Mouse (Mus musculus) G1E (cell line): Measurements from ENCODE around the gene Ttc30a2.

Experiments used
- CTCF ChIP-seq: IDR thresholded peaks from 2 replicates; pipeline ENCODE4 v1.5.1; 2012; ENCODE audit warnings: low read depth, low read length, inconsistent platforms, mixed read lengths
- GATA2 ChIP-seq: IDR thresholded peaks from 2 replicates; pipeline ENCODE4 v1.6.1; 2012; ENCODE audit warnings: low read depth, low read length, inconsistent platforms, borderline replicate concordance
- POLR2AphosphoS5 ChIP-seq: IDR thresholded peaks from 2 replicates; pipeline ENCODE4 v1.6.1; 2012; ENCODE audit warnings: low read depth, low read length, inconsistent platforms; ENCODE audit not compliant: insufficient replicate concordance
- TAL1 ChIP-seq: conservative IDR thresholded peaks from 2 replicates; pipeline ENCODE4 v1.6.1; 2012; ENCODE audit warnings: low read depth, low read length, inconsistent platforms, mixed read lengths

GRCm38 (mm10) chr2:75964051-75964450 lies 13.9 kb downstream of the Ttc30a2 start:
- TF ChIP-seq CTCF (no peak), TAL1 (no peak), GATA2 (no peak), POLR2AphosphoS5 (no peak)
